Mouse (Mus musculus): ENCODE results near the gene Vstm5. TPM values are rescaled to one million over a fixed set of nuclear protein-coding genes. Genes with fewer than 3 reads are reported as not detected.

Gene Vstm5
- total RNA-seq, 2 experiments from 2014 or later = 0.12 to 0.13 TPM

DNA sequence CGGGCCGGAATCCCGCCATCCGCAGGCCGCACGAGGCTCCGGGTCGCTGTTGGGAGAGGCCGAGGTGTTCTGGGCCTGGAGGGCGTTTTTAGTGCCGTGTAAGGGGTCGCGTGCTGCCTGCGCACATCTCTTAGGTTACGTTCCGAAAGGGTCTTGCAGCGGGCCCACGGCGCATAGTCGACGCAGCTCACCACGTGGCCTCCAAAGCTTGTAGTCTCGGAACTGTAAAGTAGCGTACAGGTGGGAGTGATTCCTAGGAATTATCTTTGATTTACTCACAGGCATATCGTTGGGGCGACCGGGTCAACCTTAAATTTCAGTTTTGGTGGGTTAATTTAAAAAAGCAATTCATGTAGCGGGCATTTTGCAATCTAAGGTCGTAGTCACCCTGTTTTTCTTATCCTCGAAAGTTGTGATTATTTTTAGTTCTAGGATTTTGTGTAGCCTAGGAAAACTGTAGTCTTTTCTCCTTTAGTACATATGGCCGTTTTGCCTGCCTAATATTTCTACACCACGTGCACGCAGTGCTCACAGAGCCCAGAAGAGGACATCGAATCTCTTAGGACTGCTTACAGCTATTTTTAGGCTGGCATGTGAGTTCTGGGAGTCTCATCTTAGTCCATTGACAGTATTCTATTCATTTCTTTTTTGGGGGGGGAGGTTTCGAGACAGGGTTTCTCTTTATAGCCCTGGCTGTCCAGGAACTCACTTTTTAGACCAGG lies 67.7 kb downstream of the Vstm5 start, which contains the start of gene 4931406C07Rik:
Gene 4931406C07Rik (minus strand): TSS at position 51 of the 722 bp plus-strand sequence.
- DNase-seq = no peak
- intact Hi-C loops (cut with DNase I) = no loop called here

DNA sequence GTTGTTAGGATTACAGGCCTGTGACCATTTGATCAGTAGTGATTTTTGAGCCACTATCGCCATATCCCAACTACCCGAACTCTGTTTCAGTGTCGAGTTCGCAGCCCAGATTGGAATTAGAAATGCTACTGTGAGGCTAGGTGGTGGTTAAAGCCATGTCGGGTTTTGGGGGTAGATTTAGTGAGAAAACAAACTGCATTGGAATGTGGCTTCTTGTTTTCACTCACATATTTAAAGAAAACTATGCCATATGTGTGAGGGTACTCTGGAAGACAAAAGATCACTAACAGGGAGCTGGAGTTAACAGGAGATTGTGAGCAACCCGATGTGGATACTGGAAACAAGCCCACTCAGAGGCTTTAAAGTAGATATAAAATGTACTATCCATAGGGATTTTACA lies 68.4 kb downstream of the Vstm5 start:
- intact Hi-C loops (cut with DNase I) = no loop called here
- no peak for DNase-seq

DNA sequence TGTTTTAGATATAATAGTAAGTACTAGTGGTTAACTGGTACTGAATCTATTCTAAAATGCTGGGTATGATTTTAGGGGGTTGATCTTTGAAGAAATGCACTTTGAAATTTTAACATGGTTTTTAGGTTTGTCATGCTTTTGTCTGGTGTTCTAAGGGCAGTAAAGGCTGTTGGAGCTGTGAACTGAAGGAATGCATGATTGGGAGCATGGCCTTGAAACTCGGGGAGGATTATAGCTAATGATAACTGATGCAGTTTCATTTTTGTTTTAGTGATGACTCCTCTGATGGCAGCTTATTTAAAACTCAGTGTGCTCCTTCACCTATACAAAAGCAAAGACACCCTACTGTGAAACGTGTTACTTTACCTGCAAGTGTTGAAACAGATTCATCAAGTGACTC lies 69.4 kb downstream of the Vstm5 start:
- DNase-seq = no peak
- intact Hi-C loops (cut with DNase I) = no loop called here

Other genes with a start within 250 kb of the Vstm5 start
- 10 to 100 TPM; 31.2 to 39.3 TPM for gene Panx1, start 193.6 kb upstream of the Vstm5 start, total RNA-seq (2021)
- under 1 TPM; 0.33 to 0.62 TPM for gene Hephl1, start 126.9 kb upstream of the Vstm5 start, total RNA-seq (2021)
- 10 to 100 TPM in 1 of 2 experiments, 1 to 10 TPM in 1; 6.9 to 10.2 TPM for gene Med17, start 40.9 kb downstream of the Vstm5 start, total RNA-seq (2021)
- gene Taf1d, start 67.2 kb downstream of the Vstm5 start, total RNA-seq (2021) = 100 to 1,000 TPM in 1 of 2 experiments, 10 to 100 TPM in 1; 85.5 to 104 TPM
- gene 4931406C07Rik, start 67.4 kb downstream of the Vstm5 start, total RNA-seq (2021) = 1 to 10 TPM; 3.3 to 4.2 TPM
- gene Cep295, start 118.7 kb downstream of the Vstm5 start, total RNA-seq (2021) = 1 to 10 TPM; 6.5 to 7.4 TPM